Mouse (Mus musculus) limb, embryonic 12.5 days (tissue): Measurements from ENCODE around the gene Nmral1. TPM values are rescaled to one million over a fixed set of nuclear protein-coding genes. Genes with fewer than 3 reads are reported as not detected.
A peak's percentile ranks its signal among the peaks of the same experiment; 100 is the strongest.

Experiments used
- ATAC-seq: fragments of 200-750 bp; cut with Nextera tagmentation; 2 replicates; pipeline ENCODE4 v1.8.0; 2017; ENCODE audit warnings: low read depth, moderate TSS enrichment; ENCODE audit not compliant: insufficient number of reproducible peaks, insufficient read depth, low FRiP score, low TSS enrichment
- H3K27ac ChIP-seq: fragments of 300-500 bp; sonication (generic); 2 replicates; pipeline ENCODE4 v1.5.1; 2016; ENCODE audit warnings: mild to moderate bottlenecking, moderate library complexity
- H3K27me3 ChIP-seq: fragments of 300-500 bp; sonication (generic); 2 replicates; pipeline ENCODE4 v1.6.1; 2016; ENCODE audit warnings: mild to moderate bottlenecking, moderate library complexity
- H3K36me3 ChIP-seq: fragments of 300-500 bp; sonication (generic); 2 replicates; pipeline ENCODE4 v1.6.1; 2016; ENCODE audit warnings: mild to moderate bottlenecking, moderate library complexity
- H3K4me1 ChIP-seq: fragments of 300-500 bp; sonication (generic); replicated peaks from 2 replicates; pipeline ENCODE4 v1.6.1; 2016
- H3K4me2 ChIP-seq: fragments of 300-500 bp; sonication (generic); 2 replicates; pipeline ENCODE4 v1.6.1; 2016; ENCODE audit warnings: mild to moderate bottlenecking, moderate library complexity
- H3K4me3 ChIP-seq: fragments of 300-500 bp; sonication (generic); replicated peaks from 2 replicates; pipeline ENCODE4 v1.5.1; 2016; ENCODE audit warnings: mild to moderate bottlenecking
- H3K9ac ChIP-seq: fragments of 300-500 bp; sonication (generic); replicated peaks from 2 replicates; pipeline ENCODE4 v1.6.1; 2016; ENCODE audit warnings: mild to moderate bottlenecking, moderate library complexity
- H3K9me3 ChIP-seq: fragments of 300-500 bp; sonication (generic); 2 replicates; pipeline ENCODE4 v1.6.1; 2016; ENCODE audit warnings: mild to moderate bottlenecking, moderate library complexity
- WGBS: fragments of 180-500 bp; shearing (Covaris S2); methylation state at CpG from one replicate; pipeline ENCODE4 v1.1.7; 2016; 5-methylcytosine and 5-hydroxymethylcytosine counted together
- polyA plus RNA-seq: library from polyadenylated mRNA; unstranded; fragments of >200 nt; fragmentation: Nextera tagmentation; extraction: Ambion mirVana; gene quantifications from 2 replicates; pipeline ENCODE4 v1.2.1, GENCODE M21; 2016

Gene Nmral1
- polyA plus RNA-seq, 1 experiment from 2014 or later, result 191 TPM

DNA sequence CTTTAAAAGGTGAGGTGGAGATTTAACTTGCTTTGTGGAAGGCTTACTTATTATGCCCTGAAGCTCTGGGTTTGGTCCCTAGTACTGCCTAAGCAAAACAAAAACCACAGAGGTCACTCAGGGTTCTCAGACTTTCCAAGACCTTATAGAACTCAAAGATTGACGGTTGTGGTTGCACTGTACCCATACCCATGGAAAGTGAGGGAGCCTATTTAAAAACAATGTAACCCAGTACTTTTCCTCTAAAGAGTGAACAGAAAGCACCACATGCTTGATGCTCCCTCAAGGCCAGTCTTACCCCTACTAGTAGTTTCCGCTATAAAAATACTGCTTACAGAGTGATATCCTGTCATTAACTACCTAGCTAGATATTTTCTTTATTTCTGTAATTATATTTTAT, 17.1 kb upstream of the Nmral1 start:
- Histone ChIP-seq H3K27me3 (no peaks in the 10 kb centered on the region), H3K27ac (no peak overlapping the region), H3K4me2 (no peak overlapping the region), H3K4me3 (no peak overlapping the region), H3K4me1 (no peaks in the 10 kb centered on the region), H3K9me3 (no peaks in the 10 kb centered on the region), H3K36me3 (peaks cover 3% of the 10 kb centered on the region; the same call in 1 of the 2 replicates), H3K9ac (no peak overlapping the region)
- no peak for ATAC-seq
- 91% methylated on average over 2 of the region's 2 CpGs for WGBS

GRCm38 (mm10) chr16:4730776-4731358, 11.7 kb upstream of the Nmral1 start:
- Histone ChIP-seq H3K36me3 (peaks cover 3% of the 10 kb centered on the region; the same call in 1 of the 2 replicates), H3K27ac (no peak overlapping the region), H3K9me3 (no peaks in the 10 kb centered on the region), H3K9ac (no peak overlapping the region), H3K4me2 (no peak overlapping the region), H3K4me1 (peaks cover 15% of the 10 kb centered on the region), H3K27me3 (no peaks in the 10 kb centered on the region), H3K4me3 (no peak overlapping the region)
- WGBS, result 83% methylated on average over 3 of the region's 3 CpGs
- no peak for ATAC-seq

DNA sequence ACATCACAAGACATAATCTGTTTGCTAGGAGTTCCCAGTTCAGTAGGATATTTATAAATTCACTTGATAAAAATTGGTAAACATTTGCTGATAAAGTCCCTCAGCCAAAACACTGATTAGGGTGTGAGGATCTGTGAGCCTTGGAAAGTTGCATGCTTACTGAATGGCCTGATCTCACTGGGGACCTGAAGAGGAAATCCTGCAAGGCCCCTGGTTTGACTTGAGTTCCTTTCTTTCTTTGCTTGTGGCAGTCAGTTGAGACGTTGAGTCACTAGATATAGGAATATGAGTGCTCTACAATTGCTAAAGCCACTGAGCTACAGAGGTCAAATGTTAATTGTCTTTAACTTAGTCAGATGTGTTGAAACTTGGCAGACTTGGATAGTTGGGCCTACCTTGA, 8.8 kb upstream of the Nmral1 start:
- no peak for ATAC-seq
- Histone ChIP-seq H3K36me3 (no peaks in the 10 kb centered on the region), H3K4me1 (peaks cover 19% of the 10 kb centered on the region), H3K27ac (no peak overlapping the region), H3K4me3 (no peak overlapping the region), H3K27me3 (no peaks in the 10 kb centered on the region), H3K9me3 (no peaks in the 10 kb centered on the region), H3K4me2 (peak overlapping the region; percentile 87; the same call in 1 of the 2 replicates), H3K9ac (no peak overlapping the region)
- WGBS, result 79% methylated on average over 1 of the region's 1 CpGs

- Histone ChIP-seq H3K4me1 (peaks cover 19% of the 10 kb centered on the region), H3K4me2 (peak overlapping the region; percentile 87), H3K27ac (no peak overlapping the region), H3K27me3 (no peaks in the 10 kb centered on the region), H3K4me3 (peak overlapping the region; percentile 75; the same call in 1 of the 2 replicates), H3K36me3 (no peaks in the 10 kb centered on the region), H3K9ac (no peak overlapping the region), H3K9me3 (no peaks in the 10 kb centered on the region)
- WGBS, result 92% methylated on average over 1 of the region's 1 CpGs
- ATAC-seq, result no peak
These were observed 8.4 kb upstream of the Nmral1 start for GRCm38 (mm10) chr16:4727526-4727925.

DNA sequence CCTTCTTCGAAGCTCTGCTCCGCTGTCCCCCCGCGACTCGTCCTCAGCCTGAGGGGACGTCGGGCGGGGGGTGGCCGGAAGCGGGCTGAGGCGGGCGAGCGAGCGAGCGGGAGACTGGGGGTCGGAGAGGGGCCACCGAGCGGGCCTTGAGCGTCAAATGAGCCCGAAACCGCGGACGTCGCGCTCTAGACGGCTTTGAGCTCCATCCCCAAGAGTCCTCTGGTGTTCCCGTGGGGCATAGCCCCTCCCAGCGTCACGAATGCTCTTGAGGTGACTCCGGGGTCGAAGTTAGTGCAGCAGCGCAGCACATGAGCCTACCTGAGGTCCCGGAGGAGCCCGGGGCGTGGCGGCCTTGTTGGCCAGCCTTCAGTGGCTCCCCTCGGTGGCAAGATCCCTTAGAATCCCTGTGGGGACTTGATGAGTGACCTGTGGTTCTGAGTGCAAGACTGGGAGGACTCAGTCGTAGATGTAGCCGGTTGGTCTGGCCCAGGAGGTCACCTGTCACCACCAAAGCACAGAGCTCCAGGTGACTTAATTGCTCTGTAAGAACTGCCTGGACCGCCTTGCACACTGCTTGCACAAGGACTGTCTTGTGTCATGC, 7.5 kb upstream of the Nmral1 start:
- Histone ChIP-seq H3K4me1 (peaks cover 19% of the 10 kb centered on the region), H3K9ac (peak overlapping the region; percentile 86), H3K27ac (peak overlapping the region; percentile 82), H3K4me2 (peak overlapping the region; percentile 87), H3K27me3 (no peaks in the 10 kb centered on the region), H3K36me3 (no peaks in the 10 kb centered on the region), H3K9me3 (no peaks in the 10 kb centered on the region), H3K4me3 (peak overlapping the region; percentile 75)
- 1% methylated on average over 40 of the region's 40 CpGs for WGBS
- peak; percentile 48 for ATAC-seq

DNA sequence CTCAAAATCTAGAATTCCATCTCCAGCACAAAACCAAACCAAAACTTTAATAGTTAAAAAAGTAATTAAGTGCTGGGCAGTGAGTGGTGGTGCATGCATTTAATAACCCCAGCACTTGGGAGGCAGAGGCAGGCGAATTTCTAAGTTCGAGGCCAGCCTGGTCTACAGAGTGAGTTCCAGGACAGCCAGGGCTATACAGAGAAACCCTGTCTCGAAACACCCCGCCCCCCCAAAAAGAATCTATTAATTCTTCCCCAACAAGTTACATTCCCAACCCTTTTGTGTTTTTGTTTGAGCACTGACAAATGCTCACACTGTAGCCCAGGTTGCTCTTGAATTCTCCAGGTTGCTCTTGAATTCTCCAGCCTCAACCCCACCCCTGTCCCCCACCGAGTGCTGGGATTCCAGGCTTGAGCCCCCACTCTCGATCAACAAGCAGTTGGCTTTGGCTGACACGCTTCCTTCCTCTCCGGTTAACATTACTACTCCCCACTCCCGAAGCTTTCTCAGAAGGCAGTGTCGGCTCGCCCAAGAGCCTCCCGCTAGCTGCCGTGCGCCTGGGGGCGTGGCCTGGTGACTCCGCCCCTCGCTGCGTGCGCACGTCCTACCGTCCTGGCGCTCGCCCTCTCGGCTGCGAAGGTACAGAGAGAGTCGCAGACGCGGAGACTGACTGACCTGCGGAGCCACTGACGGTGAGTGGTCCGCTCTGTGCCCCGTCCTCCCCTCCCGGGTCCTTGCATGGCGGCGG, 6.8 kb upstream of the Nmral1 start, which contains the start of gene Hmox2:
Gene Hmox2, plus strand, starts transcription at position 582 of the 748 bp plus-strand sequence.
- peak; percentile 94 for ATAC-seq
- H3K27ac ChIP-seq, result peak within 1 kb of the TSS; percentile 82
- H3K36me3 ChIP-seq, result no peaks in the 10 kb centered on the region
- peak within 1 kb of the TSS; percentile 86 for H3K9ac ChIP-seq
- no peaks in the 10 kb centered on the region for H3K9me3 ChIP-seq
- peak within 1 kb of the TSS; percentile 87 for H3K4me2 ChIP-seq
- WGBS, result 6% methylated on average over 35 of the region's 35 CpGs
- H3K27me3 ChIP-seq, result no peaks in the 10 kb centered on the region
- H3K4me1 ChIP-seq, result peaks cover 19% of the 10 kb centered on the region
- peak within 1 kb of the TSS; percentile 75 for H3K4me3 ChIP-seq

- no peak overlapping the region for H3K9ac ChIP-seq
- no peak overlapping the region for H3K27ac ChIP-seq
- no peak for ATAC-seq
- no peaks in the 10 kb centered on the region for H3K36me3 ChIP-seq
- peaks cover 19% of the 10 kb centered on the region for H3K4me1 ChIP-seq
- no peaks in the 10 kb centered on the region for H3K9me3 ChIP-seq
- no peaks in the 10 kb centered on the region for H3K27me3 ChIP-seq
- no peak overlapping the region for H3K4me2 ChIP-seq
- no peak overlapping the region for H3K4me3 ChIP-seq
- WGBS, result 77% methylated on average over 4 of the region's 4 CpGs
These were observed 6.1 kb upstream of the Nmral1 start for GRCm38 (mm10) chr16:4725266-4725665.

GRCm38 (mm10) chr16:4722915-4723209, 3.7 kb upstream of the Nmral1 start:
- H3K27me3 ChIP-seq, result no peaks in the 10 kb centered on the region
- WGBS, result 72% methylated on average over 3 of the region's 3 CpGs
- no peak for ATAC-seq

GRCm38 (mm10) chr16:4722128-4722914, 3.2 kb upstream of the Nmral1 start:
- Histone ChIP-seq H3K4me2 (no peak overlapping the region), H3K9ac (no peak overlapping the region), H3K4me3 (no peak overlapping the region), H3K27me3 (no peaks in the 10 kb centered on the region), H3K36me3 (no peaks in the 10 kb centered on the region), H3K27ac (no peak overlapping the region), H3K4me1 (peaks cover 21% of the 10 kb centered on the region), H3K9me3 (no peaks in the 10 kb centered on the region)
- 82% methylated on average over 7 of the region's 7 CpGs for WGBS
- no peak for ATAC-seq

More at GRCm38 (mm10) chr16:4722915-4723209, 3.7 kb upstream of the Nmral1 start:
- Histone ChIP-seq H3K4me2 (no peak overlapping the region), H3K9ac (no peak overlapping the region), H3K4me3 (no peak overlapping the region), H3K9me3 (no peaks in the 10 kb centered on the region), H3K4me1 (peaks cover 22% of the 10 kb centered on the region), H3K36me3 (no peaks in the 10 kb centered on the region), H3K27ac (no peak overlapping the region)

GRCm38 (mm10) chr16:4717866-4718265, 1.3 kb downstream of the Nmral1 start:
- H3K27ac ChIP-seq, result no peak overlapping the region
- no peaks in the 10 kb centered on the region for H3K27me3 ChIP-seq
- H3K4me3 ChIP-seq, result peak overlapping the region; percentile 63
- H3K36me3 ChIP-seq, result peaks cover 41% of the 10 kb centered on the region
- peak overlapping the region; percentile 59 for H3K4me2 ChIP-seq
- WGBS, result 59% methylated on average over 3 of the region's 3 CpGs
- H3K9me3 ChIP-seq, result no peaks in the 10 kb centered on the region
- H3K4me1 ChIP-seq, result peaks cover 11% of the 10 kb centered on the region; the same call in 1 of the 2 replicates
- H3K9ac ChIP-seq, result no peak overlapping the region
- no peak for ATAC-seq
